Mouse (Mus musculus) neural tube, embryonic 15.5 days (tissue): ENCODE data around the gene Mfsd9. TPM values are rescaled to one million over a fixed set of nuclear protein-coding genes. Genes with fewer than 3 reads are reported as not detected.

ENCODE experiments used
- ATAC-seq: fragments of 200-750 bp; cut with Nextera tagmentation; 2 replicates; pipeline ENCODE4 v1.8.0; 2017; ENCODE audit warnings: mild to moderate bottlenecking, moderate TSS enrichment, moderate library complexity; ENCODE audit not compliant: low FRiP score
- H3K27ac ChIP-seq: fragments of 300-500 bp; sonication (generic); replicated peaks from 2 replicates; pipeline ENCODE4 v1.5.1; 2015; ENCODE audit warnings: mild to moderate bottlenecking, inconsistent platforms
- H3K27me3 ChIP-seq: fragments of 300-500 bp; sonication (generic); replicated peaks from 2 replicates; pipeline ENCODE4 v1.6.1; 2015; ENCODE audit warnings: inconsistent platforms
- H3K36me3 ChIP-seq: fragments of 300-500 bp; sonication (generic); 2 replicates; pipeline ENCODE4 v1.6.1; 2015; ENCODE audit warnings: inconsistent platforms
- H3K4me1 ChIP-seq: fragments of 300-500 bp; sonication (generic); 2 replicates; pipeline ENCODE4 v1.6.1; 2015; ENCODE audit warnings: inconsistent platforms
- H3K4me2 ChIP-seq: fragments of 300-500 bp; sonication (generic); 2 replicates; pipeline ENCODE4 v1.6.1; 2015; ENCODE audit warnings: inconsistent platforms, mild to moderate bottlenecking, moderate library complexity
- H3K4me3 ChIP-seq: fragments of 300-500 bp; sonication (generic); replicated peaks from 2 replicates; pipeline ENCODE4 v1.5.1; 2015; ENCODE audit warnings: mild to moderate bottlenecking, inconsistent platforms
- H3K9ac ChIP-seq: fragments of 300-500 bp; sonication (generic); replicated peaks from 2 replicates; pipeline ENCODE4 v1.6.1; 2015; ENCODE audit warnings: mild to moderate bottlenecking, inconsistent platforms
- H3K9me3 ChIP-seq: fragments of 300-500 bp; sonication (generic); replicated peaks from 2 replicates; pipeline ENCODE4 v1.6.1; 2016; ENCODE audit warnings: inconsistent platforms
- WGBS: fragments of 180-500 bp; shearing (Covaris S2); methylation state at CpG from one replicate; pipeline ENCODE4 v1.1.7; 2015; ENCODE audit warnings: mixed read lengths; 5-methylcytosine and 5-hydroxymethylcytosine counted together
- polyA plus RNA-seq: library from polyadenylated mRNA; unstranded; fragments of >200 nt; fragmentation: Nextera tagmentation; extraction: Ambion mirVana; gene quantifications from 2 replicates; pipeline ENCODE4 v1.2.1, GENCODE M21; 2015

Mfsd9 gene
- polyA plus RNA-seq = 7.8 and 9.0 TPM in 2 replicates

GRCm38 (mm10) chr1:40790324-40791141 lies at the start of gene Mfsd9:
Gene Mfsd9, minus strand, starts transcription at chr1:40790687.
- H3K9me3 ChIP-seq = no peaks in the 10 kb centered on the region
- H3K4me1 ChIP-seq = peaks cover 17% of the 10 kb centered on the region
- H3K36me3 ChIP-seq = no peaks in the 10 kb centered on the region
- no peaks in the 10 kb centered on the region; the same call in 1 of the 2 replicates for H3K27me3 ChIP-seq
- WGBS = 7% methylated on average over 35 of the region's 38 CpGs
- peak within 1 kb of the TSS; percentile 75 for H3K4me2 ChIP-seq
- peak within 1 kb of the TSS; percentile 67 for H3K27ac ChIP-seq
- peak; percentile 95 for ATAC-seq
- H3K4me3 ChIP-seq = peak within 1 kb of the TSS; percentile 76
- peak within 1 kb of the TSS; percentile 55 for H3K9ac ChIP-seq

- Histone ChIP-seq H3K4me1 (no peaks in the 10 kb centered on the region), H3K9ac (no peak overlapping the region), H3K4me3 (no peak overlapping the region), H3K27ac (no peak overlapping the region), H3K27me3 (no peaks in the 10 kb centered on the region), H3K36me3 (no peaks in the 10 kb centered on the region), H3K4me2 (no peak overlapping the region), H3K9me3 (no peaks in the 10 kb centered on the region)
- ATAC-seq = no peak
- 91% methylated on average over 4 of the region's 4 CpGs for WGBS
Observed at GRCm38 (mm10) chr1:40835468-40835867, 45.0 kb upstream of the Mfsd9 start.

GRCm38 (mm10) chr1:40830712-40831507 lies 40.4 kb upstream of the Mfsd9 start:
- no peak for ATAC-seq
- no peaks in the 10 kb centered on the region for H3K36me3 ChIP-seq
- H3K4me1 ChIP-seq = no peaks in the 10 kb centered on the region
- no peak overlapping the region for H3K4me2 ChIP-seq
- H3K9ac ChIP-seq = no peak overlapping the region
- no peak overlapping the region for H3K4me3 ChIP-seq
- 91% methylated on average over 4 of the region's 4 CpGs for WGBS
- no peaks in the 10 kb centered on the region for H3K27me3 ChIP-seq
- no peak overlapping the region for H3K27ac ChIP-seq
- H3K9me3 ChIP-seq = no peaks in the 10 kb centered on the region

DNA sequence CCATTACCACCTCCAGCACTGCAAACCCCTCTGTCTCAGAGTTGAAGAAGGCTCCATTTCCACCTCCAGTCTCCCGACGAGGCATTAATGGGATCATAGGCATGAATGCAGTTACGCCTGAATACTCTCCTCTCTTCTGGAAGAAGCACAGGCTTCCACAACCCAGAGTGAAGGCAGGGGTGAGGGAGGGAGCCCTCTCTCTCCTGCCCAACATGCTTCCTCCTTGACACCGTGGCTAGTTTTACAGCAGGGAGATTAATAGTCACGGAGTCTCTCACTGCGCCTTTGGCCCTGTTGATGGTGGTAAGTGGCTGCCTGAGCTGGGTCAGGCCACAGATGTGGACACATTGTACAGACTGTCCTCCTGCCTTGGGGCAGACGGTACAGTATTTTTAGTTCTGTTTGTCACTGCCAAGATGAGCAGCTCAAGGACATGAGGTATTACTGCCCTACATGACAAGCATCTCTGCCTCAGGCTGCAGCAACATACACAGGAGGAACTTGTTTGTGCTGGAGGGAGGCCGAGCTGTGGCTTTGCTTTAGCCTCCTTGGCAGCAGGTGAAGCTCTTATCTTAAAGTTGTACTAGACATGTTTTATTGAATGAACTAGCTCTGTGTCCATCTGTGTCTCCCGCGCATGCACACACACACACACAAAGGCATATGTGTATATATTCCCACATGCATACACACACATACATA lies 38.9 kb upstream of the Mfsd9 start:
- Histone ChIP-seq H3K4me3 (no peak overlapping the region), H3K27ac (no peak overlapping the region), H3K27me3 (no peaks in the 10 kb centered on the region), H3K9me3 (no peaks in the 10 kb centered on the region), H3K36me3 (no peaks in the 10 kb centered on the region), H3K4me2 (no peak overlapping the region), H3K4me1 (no peaks in the 10 kb centered on the region), H3K9ac (no peak overlapping the region)
- WGBS = 74% methylated on average over 10 of the region's 10 CpGs
- no peak for ATAC-seq

DNA sequence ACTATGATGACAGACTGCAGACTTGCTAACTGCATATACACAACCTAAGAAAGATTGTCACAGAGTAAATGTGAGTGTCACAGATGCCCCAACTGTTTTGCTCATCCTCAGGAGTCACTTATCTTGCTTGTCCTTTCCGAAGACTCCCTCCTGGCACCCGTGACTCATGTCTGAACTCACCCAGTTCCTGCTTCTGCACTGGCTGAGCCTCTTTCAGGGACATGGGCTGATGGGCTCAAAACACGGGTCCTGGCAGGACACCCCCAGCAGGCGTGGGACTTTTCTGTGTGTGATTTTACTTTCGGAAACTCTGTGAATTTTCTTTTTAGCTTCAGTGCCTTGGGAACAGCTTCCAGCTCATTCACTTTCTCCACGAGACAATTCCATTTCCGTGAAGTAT lies 35.3 kb upstream of the Mfsd9 start:
- 76% methylated on average over 7 of the region's 7 CpGs for WGBS
- ATAC-seq = no peak
- H3K27me3 ChIP-seq = no peaks in the 10 kb centered on the region
- H3K36me3 ChIP-seq = no peaks in the 10 kb centered on the region
- H3K9ac ChIP-seq = no peak overlapping the region
- H3K4me1 ChIP-seq = no peaks in the 10 kb centered on the region
- H3K27ac ChIP-seq = no peak overlapping the region
- no peak overlapping the region for H3K4me2 ChIP-seq
- no peak overlapping the region for H3K4me3 ChIP-seq
- no peaks in the 10 kb centered on the region for H3K9me3 ChIP-seq

- Histone ChIP-seq H3K9ac (no peak overlapping the region), H3K27me3 (no peaks in the 10 kb centered on the region), H3K9me3 (no peaks in the 10 kb centered on the region), H3K4me3 (no peak overlapping the region), H3K36me3 (no peaks in the 10 kb centered on the region), H3K4me1 (no peaks in the 10 kb centered on the region), H3K4me2 (no peak overlapping the region), H3K27ac (no peak overlapping the region)
- ATAC-seq = no peak
- 72% methylated on average over 8 of the region's 8 CpGs for WGBS
Observed at GRCm38 (mm10) chr1:40824936-40825335, 34.4 kb upstream of the Mfsd9 start.

DNA sequence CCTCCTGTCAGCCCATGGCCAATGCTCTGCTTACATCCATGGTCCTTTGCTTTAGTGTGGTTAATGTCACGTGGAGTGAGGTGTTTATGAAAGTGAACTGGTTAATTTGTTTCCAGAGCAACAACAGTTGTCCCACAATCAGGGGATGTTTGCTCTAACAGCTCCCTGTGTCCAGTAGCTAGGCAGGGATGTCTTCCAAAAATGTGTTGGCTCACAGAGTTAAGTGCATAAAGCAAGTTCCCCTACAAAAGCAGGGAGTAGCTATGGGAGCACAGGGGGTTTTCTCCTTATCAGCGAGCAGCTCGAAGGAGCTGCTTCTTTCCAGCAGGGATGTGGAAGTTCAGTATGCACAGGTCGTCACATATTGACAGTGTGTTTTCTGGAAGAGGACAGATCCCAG lies 34.0 kb upstream of the Mfsd9 start:
- H3K27me3 ChIP-seq = no peaks in the 10 kb centered on the region
- H3K27ac ChIP-seq = no peak overlapping the region
- H3K4me1 ChIP-seq = no peaks in the 10 kb centered on the region
- no peak overlapping the region for H3K4me2 ChIP-seq
- H3K36me3 ChIP-seq = no peaks in the 10 kb centered on the region
- no peaks in the 10 kb centered on the region for H3K9me3 ChIP-seq
- no peak overlapping the region for H3K4me3 ChIP-seq
- WGBS = 77% methylated on average over 4 of the region's 4 CpGs
- no peak for ATAC-seq
- no peak overlapping the region for H3K9ac ChIP-seq

GRCm38 (mm10) chr1:40815071-40815845 lies 24.8 kb upstream of the Mfsd9 start:
- ATAC-seq = no peak
- Histone ChIP-seq H3K4me3 (no peak overlapping the region), H3K9me3 (no peaks in the 10 kb centered on the region), H3K36me3 (no peaks in the 10 kb centered on the region), H3K9ac (no peak overlapping the region), H3K4me1 (no peaks in the 10 kb centered on the region), H3K4me2 (peak overlapping the region; percentile 20; the same call in 1 of the 2 replicates), H3K27me3 (no peaks in the 10 kb centered on the region), H3K27ac (no peak overlapping the region)
- 58% methylated on average over 16 of the region's 16 CpGs for WGBS

DNA sequence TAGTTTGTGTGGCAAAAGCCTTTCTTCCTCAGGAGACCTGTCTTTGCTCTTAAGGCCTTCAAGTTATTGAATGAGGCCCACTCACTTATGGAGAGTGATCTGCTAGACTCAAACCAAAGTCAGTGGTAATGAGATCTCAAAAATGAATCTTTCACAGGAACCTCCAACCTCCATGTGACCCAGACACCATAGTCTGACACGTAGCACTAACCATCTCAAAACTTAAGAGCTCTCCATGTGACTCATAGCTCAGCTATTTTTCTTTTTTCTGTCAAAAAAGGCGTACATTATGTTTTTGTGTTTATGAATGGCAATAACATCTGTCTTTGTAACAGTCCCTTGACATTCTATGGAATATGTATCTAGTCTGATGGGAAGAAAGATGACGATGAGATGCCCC lies 18.2 kb upstream of the Mfsd9 start:
- H3K4me1 ChIP-seq = no peaks in the 10 kb centered on the region
- no peak overlapping the region for H3K4me2 ChIP-seq
- 94% methylated on average over 3 of the region's 3 CpGs for WGBS
- H3K9me3 ChIP-seq = no peaks in the 10 kb centered on the region
- no peaks in the 10 kb centered on the region for H3K36me3 ChIP-seq
- no peaks in the 10 kb centered on the region for H3K27me3 ChIP-seq
- no peak overlapping the region for H3K9ac ChIP-seq
- H3K4me3 ChIP-seq = no peak overlapping the region
- no peak for ATAC-seq
- no peak overlapping the region for H3K27ac ChIP-seq

- Histone ChIP-seq H3K27me3 (no peaks in the 10 kb centered on the region), H3K27ac (no peak overlapping the region), H3K4me3 (no peak overlapping the region), H3K36me3 (no peaks in the 10 kb centered on the region), H3K4me1 (no peaks in the 10 kb centered on the region), H3K9ac (no peak overlapping the region), H3K9me3 (no peaks in the 10 kb centered on the region), H3K4me2 (no peak overlapping the region)
- WGBS = 91% methylated on average over 11 of the region's 11 CpGs
- ATAC-seq = no peak
Observed at GRCm38 (mm10) chr1:40805891-40806290, 15.4 kb upstream of the Mfsd9 start.

- H3K4me1 ChIP-seq = no peaks in the 10 kb centered on the region
- no peaks in the 10 kb centered on the region for H3K9me3 ChIP-seq
- no peaks in the 10 kb centered on the region for H3K27me3 ChIP-seq
- WGBS = 82% methylated on average over 9 of the region's 9 CpGs
- H3K27ac ChIP-seq = no peak within 1 kb of the TSS
- no peak within 1 kb of the TSS for H3K4me2 ChIP-seq
- H3K9ac ChIP-seq = no peak within 1 kb of the TSS
- no peaks in the 10 kb centered on the region for H3K36me3 ChIP-seq
- H3K4me3 ChIP-seq = no peak within 1 kb of the TSS
- ATAC-seq = no peak
Observed at GRCm38 (mm10) chr1:40805351-40805750, 14.9 kb upstream of the Mfsd9 start, which contains the start of gene Tmem182. Gene Tmem182, plus strand, starts transcription at chr1:40805601.
